Mouse (Mus musculus) embryonic facial prominence, embryonic 12.5 days (tissue): ENCODE data around the gene Sycn. TPM values are rescaled to one million over a fixed set of nuclear protein-coding genes. Genes with fewer than 3 reads are reported as not detected.

Experiments
- microRNA-seq: library from miRNA; unstranded; fragments of <30 nt; microRNA quantifications from one replicate; pipeline ENCODE4, GENCODE M21; 2017
- polyA plus RNA-seq: library from polyadenylated mRNA; unstranded; fragments of >200 nt; fragmentation: Nextera tagmentation; extraction: Ambion mirVana; gene quantifications from 2 replicates; pipeline ENCODE4 v1.2.1, GENCODE M21; 2016

The Sycn gene
- polyA plus RNA-seq, 1 experiment from 2014 or later: not detected

Small RNA genes lying within 50 kb of the gene (microRNA-seq; reads per million reads assigned to microRNA genes)
- gene Mir7049: 0.54 reads per million

Other genes starting within 250 kb of the Sycn start
- gene Selenov, start 249.7 kb upstream of the Sycn start, polyA plus RNA-seq: not detected in 2 replicates
- gene Dll3, start 238.6 kb upstream of the Sycn start, polyA plus RNA-seq: 3.5 and 3.7 TPM in 2 replicates
- gene Timm50, start 228.8 kb upstream of the Sycn start, polyA plus RNA-seq: 162 and 170 TPM in 2 replicates
- gene Supt5, start 202.1 kb upstream of the Sycn start, polyA plus RNA-seq: 106 TPM in 2 replicates
- 836 and 855 TPM in 2 replicates for gene Rps16, start 190.2 kb upstream of the Sycn start, polyA plus RNA-seq
- 114 and 121 TPM in 2 replicates for gene Plekhg2, start 168.3 kb upstream of the Sycn start, polyA plus RNA-seq
- 7.8 and 8.6 TPM in 2 replicates for gene Zfp36, start 160.6 kb upstream of the Sycn start, polyA plus RNA-seq
- gene Med29, start 148.2 kb upstream of the Sycn start, polyA plus RNA-seq: 51.1 and 52.0 TPM in 2 replicates
- gene Paf1, start 147.9 kb upstream of the Sycn start, polyA plus RNA-seq: 82.2 and 85.5 TPM in 2 replicates
- gene Gmfg, start 103.4 kb upstream of the Sycn start, polyA plus RNA-seq: 7.5 and 8.3 TPM in 2 replicates
- gene Lrfn1, start 88.9 kb upstream of the Sycn start, polyA plus RNA-seq: 9.9 and 10.7 TPM in 2 replicates
- gene Ifnl2, start 30.4 kb upstream of the Sycn start, polyA plus RNA-seq: not detected in 2 replicates
- not detected in 2 replicates for gene Ifnl3, start 18.0 kb upstream of the Sycn start, polyA plus RNA-seq
- not detected in 2 replicates for gene Nccrp1, start 6.4 kb downstream of the Sycn start, polyA plus RNA-seq
- gene Samd4b, start 57.3 kb downstream of the Sycn start, polyA plus RNA-seq: 36.6 and 36.8 TPM in 2 replicates
- 43.4 and 44.1 TPM in 2 replicates for gene Pak4, start 57.3 kb downstream of the Sycn start, polyA plus RNA-seq
- 0.18 TPM in 1 of 2 replicates, not detected in the other for gene Acp7, start 90.4 kb downstream of the Sycn start, polyA plus RNA-seq
- gene Fbxo27, start 152.0 kb downstream of the Sycn start, polyA plus RNA-seq: 8.6 and 11.9 TPM in 2 replicates
- 15.9 and 19.7 TPM in 2 replicates for gene Fbxo17, start 175.9 kb downstream of the Sycn start, polyA plus RNA-seq
- gene Mrps12, start 200.9 kb downstream of the Sycn start, polyA plus RNA-seq: 135 and 138 TPM in 2 replicates
- 29.8 and 32.0 TPM in 2 replicates for gene Sars2, start 201.1 kb downstream of the Sycn start, polyA plus RNA-seq
- gene Ccer2, start 215.3 kb downstream of the Sycn start, polyA plus RNA-seq: 5.0 and 6.5 TPM in 2 replicates
- 76.1 and 76.7 TPM in 2 replicates for gene Sirt2, start 225.8 kb downstream of the Sycn start, polyA plus RNA-seq
- 38.9 and 42.0 TPM in 2 replicates for gene Nfkbib, start 226.6 kb downstream of the Sycn start, polyA plus RNA-seq
- 2.2 and 2.8 TPM in 2 replicates for gene Rinl, start 248.1 kb downstream of the Sycn start, polyA plus RNA-seq